Mouse (Mus musculus) heart, postnatal 0 days (tissue): ENCODE results near the gene Srp68. TPM values are rescaled to one million over a fixed set of nuclear protein-coding genes. Genes with fewer than 3 reads are reported as not detected.

Source experiments
- ATAC-seq: fragments of 200-750 bp; cut with Nextera tagmentation; 2 replicates; pipeline ENCODE4 v1.8.0; 2017; ENCODE audit warnings: low read depth, moderate number of reproducible peaks, moderate library complexity; ENCODE audit not compliant: insufficient read depth
- DNase-seq: peaks from one replicate; pipeline ENCODE4 v3.0.0-alpha.2; 2016; ENCODE audit warnings: low spot score
- H3K27ac ChIP-seq: fragments of 300-500 bp; sonication (generic); 2 replicates; pipeline ENCODE4 v1.5.1; 2014; ENCODE audit warnings: low read depth, mild to moderate bottlenecking
- H3K27me3 ChIP-seq: fragments of 300-500 bp; sonication (generic); 2 replicates; pipeline ENCODE4 v1.6.1; 2014; ENCODE audit warnings: low read length, mixed read lengths; ENCODE audit not compliant: control insufficient read depth, insufficient read depth
- H3K36me3 ChIP-seq: fragments of 300-500 bp; sonication (generic); replicated peaks from 2 replicates; pipeline ENCODE4 v1.6.1; 2014; ENCODE audit warnings: low read length, mixed read lengths; ENCODE audit not compliant: control insufficient read depth, insufficient read depth
- H3K4me1 ChIP-seq: fragments of 300-500 bp; sonication (generic); 2 replicates; pipeline ENCODE4 v1.6.1; 2014; ENCODE audit warnings: antibody characterized with exemption; ENCODE audit not compliant: control insufficient read depth, insufficient read depth
- H3K4me2 ChIP-seq: fragments of 300-500 bp; sonication (generic); 2 replicates; pipeline ENCODE4 v1.6.1; 2014; ENCODE audit warnings: low read depth, mild to moderate bottlenecking, low read length, moderate library complexity
- H3K4me3 ChIP-seq: fragments of 300-500 bp; sonication (generic); 2 replicates; pipeline ENCODE4 v1.5.1; 2014; ENCODE audit warnings: low read depth, low read length
- H3K9ac ChIP-seq: fragments of 300-500 bp; sonication (generic); replicated peaks from 2 replicates; pipeline ENCODE4 v1.6.1; 2014; ENCODE audit warnings: low read depth, low read length, mixed read lengths
- H3K9me3 ChIP-seq: fragments of 300-500 bp; sonication (generic); replicated peaks from 2 replicates; pipeline ENCODE4 v1.6.1; 2016; ENCODE audit warnings: low read length; ENCODE audit not compliant: control insufficient read depth
- CTCF ChIP-seq: IDR thresholded peaks from 2 replicates; pipeline ENCODE4 v1.5.1; 2016; ENCODE audit warnings: antibody characterized with exemption, control low read depth, low read depth
- EP300 ChIP-seq: IDR thresholded peaks from 2 replicates; pipeline ENCODE4 v1.6.1; 2016; ENCODE audit warnings: antibody characterized with exemption, low read depth
- WGBS: fragments of 180-500 bp; shearing (Covaris S2); extraction: QIAGEN DNeasy Blood & Tissue Kit; methylation state at CpG from one replicate; pipeline ENCODE4 v1.1.7; 2014; 5-methylcytosine and 5-hydroxymethylcytosine counted together
- polyA plus RNA-seq: library from polyadenylated mRNA; unstranded; fragments of >200 nt; fragmentation: Nextera tagmentation; extraction: Ambion mirVana; gene quantifications from 2 replicates; pipeline ENCODE4 v1.2.1, GENCODE M21; 2015
- total RNA-seq: library from RNA; depleted of rRNA; stranded (reverse); fragments of >200 nt; gene quantifications from 2 replicates; pipeline ENCODE4 v1.2.3, GENCODE M21; 2014; ENCODE audit warnings: low replicate concordance

Srp68 gene
- total and polyA plus RNA-seq, 2 experiments from 2014 or later = 33.6 to 48.2 TPM

DNA sequence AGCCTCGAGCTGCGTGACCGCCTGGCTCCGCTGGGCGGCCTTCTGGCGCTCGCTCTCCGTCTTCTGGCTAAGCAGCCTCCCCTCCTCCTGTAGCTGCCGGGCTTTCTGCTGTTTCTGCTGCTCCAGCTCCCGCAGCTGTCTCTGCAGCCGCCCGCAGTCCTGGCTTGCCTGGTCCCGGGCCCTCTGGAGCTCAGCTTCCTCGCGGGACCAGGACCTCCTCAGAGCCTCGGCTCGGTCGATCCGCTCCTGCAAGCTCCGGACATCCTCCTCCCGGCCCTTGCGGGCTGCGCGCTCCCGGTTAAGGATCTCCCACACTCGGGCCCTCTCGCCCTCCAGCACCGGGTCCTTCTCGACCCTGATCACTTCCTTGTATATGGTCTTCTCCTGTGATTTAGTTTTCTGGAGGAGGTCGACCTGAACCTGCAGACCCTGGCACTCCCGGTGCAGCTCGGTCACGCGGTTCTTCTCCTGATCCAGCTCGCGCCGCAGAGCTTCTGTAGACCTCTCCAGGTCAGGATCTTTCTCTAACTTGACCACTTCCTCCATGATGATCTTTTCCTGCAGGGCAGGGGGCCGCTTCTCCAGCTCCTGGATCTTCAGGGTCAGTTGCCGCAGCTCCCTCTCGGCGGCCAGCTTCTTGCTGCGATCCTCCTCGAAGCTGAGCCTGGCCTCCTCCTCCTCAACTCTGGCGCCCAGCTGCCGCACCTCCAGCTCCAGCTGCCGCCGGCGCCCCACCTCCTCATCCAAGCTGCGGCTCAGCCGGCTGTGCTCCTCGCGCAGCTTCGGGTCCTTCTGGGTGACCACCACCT is 51.9 kb downstream of the Srp68 start:
- H3K27me3 ChIP-seq = peaks cover 43% of the 10 kb centered on the region
- H3K36me3 ChIP-seq = no peaks in the 10 kb centered on the region
- H3K9ac ChIP-seq = peak overlapping the region; percentile 37; the same call in 1 of the 2 replicates
- H3K9me3 ChIP-seq = 0 out of 2 replicates have a peak, but pooled peaks cover 4% of the 10 kb centered on the region
- 9% methylated on average over 53 of the region's 53 CpGs for WGBS
- peaks cover 23% of the 10 kb centered on the region for H3K4me1 ChIP-seq
- peak overlapping the region; percentile 47 for H3K4me3 ChIP-seq
- ATAC-seq (no peak), DNase-seq (no peak)
- peak overlapping the region; percentile 67 for H3K4me2 ChIP-seq
- no peak overlapping the region for H3K27ac ChIP-seq
- TF ChIP-seq EP300 (no peak), CTCF (no peak)

DNA sequence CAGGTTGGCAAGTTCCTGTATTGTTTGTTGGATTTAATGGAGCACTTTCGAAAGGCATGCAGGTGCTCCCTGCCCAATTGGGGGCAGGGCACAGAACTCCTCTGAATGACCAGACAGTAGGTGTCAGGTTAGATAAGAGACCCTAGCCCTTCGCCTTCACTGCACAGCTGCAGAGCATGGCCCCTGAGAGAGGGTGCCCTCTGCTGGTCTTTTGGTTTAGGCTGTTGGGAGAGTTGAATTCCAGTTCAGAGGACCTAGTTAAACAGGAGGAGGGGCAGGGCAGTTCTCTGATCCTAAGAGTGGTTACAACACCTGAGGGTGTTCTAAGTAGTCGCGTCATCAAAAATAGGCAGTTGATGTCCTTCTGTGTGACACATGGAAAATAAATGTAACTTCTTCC is 54.1 kb downstream of the Srp68 start:
- 0 out of 2 replicates have a peak, but pooled peaks have one; percentile 10 for ATAC-seq
- DNase-seq = peak; percentile 72
- 0 out of 2 replicates have a peak, but pooled peaks cover 4% of the 10 kb centered on the region for H3K9me3 ChIP-seq
- H3K4me3 ChIP-seq = no peak overlapping the region
- H3K27ac ChIP-seq = no peak overlapping the region
- no peaks in the 10 kb centered on the region for H3K36me3 ChIP-seq
- peak; percentile 74 for TF ChIP-seq CTCF
- no peak for TF ChIP-seq EP300
- peaks cover 23% of the 10 kb centered on the region for H3K4me1 ChIP-seq
- no peak overlapping the region for H3K4me2 ChIP-seq
- H3K9ac ChIP-seq = no peak overlapping the region
- WGBS = 20% methylated on average over 4 of the region's 4 CpGs
- peaks cover 39% of the 10 kb centered on the region for H3K27me3 ChIP-seq

DNA sequence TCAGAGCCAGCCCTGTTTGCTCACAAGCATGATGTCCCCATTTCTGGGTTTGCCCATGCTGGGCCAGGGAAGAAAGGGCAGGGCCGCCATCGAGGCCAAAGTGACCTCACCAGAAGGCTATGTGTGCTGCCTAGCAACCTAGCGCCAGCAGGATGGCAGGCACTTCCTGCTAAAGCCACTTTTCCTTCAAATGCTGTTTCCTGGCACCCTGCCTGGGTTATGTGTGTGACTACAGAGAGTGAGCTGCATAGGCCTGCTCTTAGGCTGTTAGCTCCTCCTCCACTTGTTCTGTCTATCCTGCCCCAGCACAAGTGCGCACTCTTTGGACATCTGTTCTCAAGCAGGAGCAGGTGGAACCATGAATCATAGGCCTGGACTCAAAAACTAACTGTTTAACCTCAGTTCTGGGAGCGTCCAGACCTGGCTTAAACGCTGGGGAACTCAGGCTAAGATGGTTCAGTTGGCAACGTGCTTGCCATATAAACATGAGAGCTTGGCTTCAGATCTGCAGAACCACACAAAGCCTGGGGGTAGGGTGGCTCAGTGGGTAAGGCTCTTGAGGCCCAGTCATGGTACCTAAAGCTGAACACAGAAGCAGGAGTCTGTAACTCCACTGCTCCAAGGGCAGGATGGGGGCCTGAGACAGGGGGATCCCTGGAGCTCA is 55.1 kb downstream of the Srp68 start:
- Histone ChIP-seq H3K9me3 (0 out of 2 replicates have a peak, but pooled peaks cover 4% of the 10 kb centered on the region), H3K4me2 (no peak overlapping the region), H3K9ac (no peak overlapping the region), H3K36me3 (no peaks in the 10 kb centered on the region), H3K27ac (peak overlapping the region; percentile 76), H3K27me3 (peaks cover 33% of the 10 kb centered on the region), H3K4me3 (no peak overlapping the region), H3K4me1 (peaks cover 23% of the 10 kb centered on the region)
- DNase-seq = peak; percentile 96
- peak; percentile 90 for ATAC-seq
- TF ChIP-seq CTCF (no peak), EP300 (no peak)
- WGBS = 27% methylated on average over 7 of the region's 7 CpGs

DNA sequence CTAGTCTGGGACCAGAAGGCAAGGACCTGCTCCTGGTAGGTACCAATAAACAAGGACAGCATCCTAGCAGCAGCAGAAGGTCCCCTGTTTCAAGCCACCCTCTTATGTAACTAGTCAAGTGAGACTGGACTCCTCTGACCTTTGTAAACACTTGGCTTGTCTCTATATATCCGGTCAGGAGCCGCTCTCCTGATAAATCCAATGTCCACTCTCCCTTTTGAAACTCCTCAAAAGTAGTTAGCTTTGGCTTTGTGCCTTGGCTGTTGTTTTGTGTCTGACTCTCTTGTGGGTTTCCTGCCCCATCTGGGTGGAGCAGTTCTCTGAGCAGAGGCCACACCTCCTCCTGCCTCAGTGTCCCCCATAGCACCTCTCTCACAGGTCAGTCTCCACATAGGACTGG is 55.8 kb downstream of the Srp68 start:
- H3K9ac ChIP-seq = no peak overlapping the region
- 25% methylated on average over 2 of the region's 2 CpGs for WGBS
- H3K4me2 ChIP-seq = no peak overlapping the region
- H3K27me3 ChIP-seq = peaks cover 27% of the 10 kb centered on the region
- no peaks in the 10 kb centered on the region for H3K36me3 ChIP-seq
- peak overlapping the region; percentile 76 for H3K27ac ChIP-seq
- peak; percentile 56 for DNase-seq
- no peak overlapping the region for H3K4me3 ChIP-seq
- ATAC-seq = peak; percentile 17; the same call in 1 of the 2 replicates
- peaks cover 23% of the 10 kb centered on the region for H3K4me1 ChIP-seq
- TF ChIP-seq CTCF (no peak), EP300 (0 out of 2 replicates have a peak, but pooled peaks have one; percentile 46)
- H3K9me3 ChIP-seq = 0 out of 2 replicates have a peak, but pooled peaks cover 4% of the 10 kb centered on the region

DNA sequence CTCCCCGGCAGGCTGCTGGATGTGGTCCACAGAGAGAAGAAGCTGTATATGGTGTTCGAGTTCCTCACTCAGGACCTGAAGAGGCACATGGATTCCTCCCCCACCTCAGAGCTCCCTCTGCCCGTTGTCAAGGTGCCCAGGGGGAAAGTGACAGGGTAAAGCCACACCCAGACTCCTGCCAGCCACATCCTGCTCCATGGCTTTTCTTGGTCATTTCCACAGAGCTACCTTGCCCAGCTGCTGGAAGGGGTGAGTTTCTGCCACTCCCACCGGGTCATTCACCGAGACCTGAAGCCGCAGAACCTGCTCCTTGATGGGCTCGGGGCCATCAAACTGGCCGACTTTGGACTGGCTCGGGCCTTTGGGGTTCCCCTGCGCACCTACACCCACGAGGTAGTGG is 57.5 kb downstream of the Srp68 start:
- H3K27me3 ChIP-seq = peaks cover 11% of the 10 kb centered on the region
- peaks cover 18% of the 10 kb centered on the region for H3K4me1 ChIP-seq
- 0 out of 2 replicates have a peak, but pooled peaks cover under 1% of the 10 kb centered on the region for H3K9me3 ChIP-seq
- H3K9ac ChIP-seq = no peak overlapping the region
- no peak overlapping the region for H3K4me2 ChIP-seq
- no peaks in the 10 kb centered on the region for H3K36me3 ChIP-seq
- no peak overlapping the region for H3K27ac ChIP-seq
- TF ChIP-seq EP300 = no peak
- WGBS = 81% methylated on average over 11 of the region's 11 CpGs
- ATAC-seq = no peak
- no peak overlapping the region for H3K4me3 ChIP-seq
- DNase-seq = no peak
